Mouse (Mus musculus) ES-Bruce4 (cell line): ENCODE results near the gene Bloc1s4. TPM values are rescaled to one million over a fixed set of nuclear protein-coding genes. Genes with fewer than 3 reads are reported as not detected.

Experiments
- H3K27ac ChIP-seq: 2 replicates; pipeline ENCODE4 v1.5.1; 2012; ENCODE audit warnings: low read length, inconsistent platforms; ENCODE audit not compliant: insufficient read depth
- H3K27me3 ChIP-seq: 2 replicates; pipeline ENCODE4 v1.6.1; 2012; ENCODE audit warnings: mild to moderate bottlenecking, low read length, inconsistent platforms; ENCODE audit not compliant: control insufficient read depth, poor library complexity, insufficient read depth, severe bottlenecking
- H3K36me3 ChIP-seq: 2 replicates; pipeline ENCODE4 v1.6.1; 2012; ENCODE audit warnings: inconsistent platforms, mild to moderate bottlenecking, low read length, moderate library complexity; ENCODE audit not compliant: control insufficient read depth, poor library complexity, insufficient read depth, severe bottlenecking
- H3K4me1 ChIP-seq: one replicate; pipeline ENCODE4 v1.8.1; 2011; ENCODE audit warnings: low read length; ENCODE audit not compliant: control insufficient read depth, insufficient read depth
- H3K4me3 ChIP-seq: 2 replicates; pipeline ENCODE4 v1.5.1; 2011; ENCODE audit warnings: low read depth, mild to moderate bottlenecking, low read length
- H3K9ac ChIP-seq: 2 replicates; pipeline ENCODE4 v1.6.1; 2012; ENCODE audit warnings: low read depth, mild to moderate bottlenecking, inconsistent platforms; ENCODE audit not compliant: poor library complexity, severe bottlenecking
- H3K9me3 ChIP-seq: replicated peaks from 2 replicates; pipeline ENCODE4 v1.6.1; 2012; ENCODE audit warnings: mild to moderate bottlenecking, low read length, inconsistent platforms; ENCODE audit not compliant: control insufficient read depth, poor library complexity, insufficient read depth, severe bottlenecking
- CTCF ChIP-seq: IDR thresholded peaks from one replicate; pipeline ENCODE4 v1.8.1; 2011; ENCODE audit warnings: low read depth, low read length
- EP300 ChIP-seq: IDR thresholded peaks from 2 replicates; pipeline ENCODE4 v1.6.1; 2011; ENCODE audit warnings: low read depth, low read length; ENCODE audit not compliant: insufficient read depth
- POLR2A ChIP-seq: IDR thresholded peaks from one replicate; pipeline ENCODE4 v1.8.1; 2011; ENCODE audit warnings: low read length; ENCODE audit not compliant: insufficient read depth
- polyA plus RNA-seq: library from polyadenylated mRNA; stranded (reverse); fragments of >200 nt; gene quantifications from 2 replicates; pipeline ENCODE4 v1.2.4, GENCODE M21; 2011; ENCODE audit warnings: low read depth; ENCODE audit not compliant: missing spikeins, insufficient read depth, insufficient read length

Bloc1s4 gene
- polyA plus RNA-seq, 1 experiment: 8.6 TPM

- Histone ChIP-seq H3K9me3 (no peaks in the 10 kb centered on the region), H3K9ac (no peak overlapping the region), H3K4me1 (no peaks in the 10 kb centered on the region), H3K4me3 (no peak overlapping the region), H3K27me3 (no peaks in the 10 kb centered on the region), H3K36me3 (no peaks in the 10 kb centered on the region), H3K27ac (no peak overlapping the region)
- TF ChIP-seq CTCF: no peak
- TF ChIP-seq POLR2A: no peak
- TF ChIP-seq EP300: no peak
These were observed 28.8 kb downstream of the Bloc1s4 start for GRCm38 (mm10) chr5:36719601-36720000.

- Histone ChIP-seq H3K4me1 (no peaks in the 10 kb centered on the region), H3K27me3 (no peaks in the 10 kb centered on the region), H3K9ac (no peak overlapping the region), H3K9me3 (no peaks in the 10 kb centered on the region), H3K27ac (no peak overlapping the region), H3K36me3 (no peaks in the 10 kb centered on the region), H3K4me3 (no peak overlapping the region)
- TF ChIP-seq POLR2A (no peak), EP300 (no peak), CTCF (no peak)
These were observed 29.3 kb downstream of the Bloc1s4 start for GRCm38 (mm10) chr5:36719135-36719534.

GRCm38 (mm10) chr5:36717889-36718288, 30.6 kb downstream of the Bloc1s4 start:
- Histone ChIP-seq H3K9me3 (no peaks in the 10 kb centered on the region), H3K9ac (no peak overlapping the region), H3K27ac (no peak overlapping the region), H3K4me3 (no peak overlapping the region), H3K36me3 (no peaks in the 10 kb centered on the region), H3K27me3 (no peaks in the 10 kb centered on the region), H3K4me1 (no peaks in the 10 kb centered on the region)
- TF ChIP-seq CTCF (no peak), EP300 (no peak), POLR2A (no peak)

- Histone ChIP-seq H3K4me3 (no peak overlapping the region), H3K36me3 (no peaks in the 10 kb centered on the region), H3K27ac (no peak overlapping the region), H3K9ac (no peak overlapping the region), H3K4me1 (no peaks in the 10 kb centered on the region), H3K9me3 (no peaks in the 10 kb centered on the region), H3K27me3 (no peaks in the 10 kb centered on the region)
- TF ChIP-seq EP300: no peak
- TF ChIP-seq POLR2A: no peak
- TF ChIP-seq CTCF: no peak
These were observed 31.6 kb downstream of the Bloc1s4 start for GRCm38 (mm10) chr5:36716816-36717215.

- Histone ChIP-seq H3K36me3 (no peaks in the 10 kb centered on the region), H3K27ac (no peak overlapping the region), H3K27me3 (no peaks in the 10 kb centered on the region), H3K9ac (no peak overlapping the region), H3K4me3 (no peak overlapping the region), H3K9me3 (no peaks in the 10 kb centered on the region), H3K4me1 (no peaks in the 10 kb centered on the region)
- TF ChIP-seq POLR2A (no peak), CTCF (no peak), EP300 (no peak)
These were observed 33.6 kb downstream of the Bloc1s4 start for GRCm38 (mm10) chr5:36714832-36715231.

GRCm38 (mm10) chr5:36713693-36714092, 34.8 kb downstream of the Bloc1s4 start:
- no peaks in the 10 kb centered on the region for H3K4me1 ChIP-seq
- no peak overlapping the region for H3K9ac ChIP-seq
- no peaks in the 10 kb centered on the region for H3K36me3 ChIP-seq
- no peaks in the 10 kb centered on the region for H3K27me3 ChIP-seq
- no peaks in the 10 kb centered on the region for H3K9me3 ChIP-seq
- H3K4me3 ChIP-seq: no peak overlapping the region
- no peak for TF ChIP-seq POLR2A
- TF ChIP-seq CTCF: no peak
- no peak for TF ChIP-seq EP300
- no peak overlapping the region for H3K27ac ChIP-seq
